8 mouse cellular contexts compared by ENCODE assay signal in genomic region chr10:43722711-43723614, GRCm38 (mm10).
DNase-seq lines count a peak whose midpoint lies in the region; ATAC-seq and TF ChIP-seq lines count a peak whose summit lies in the region.

No protein-coding gene starts in this region.

- H3K9me3 ChIP-seq in forebrain, embryonic 11.5 days (ENCODE audit: control insufficient read depth, low read length), result no peaks in the 10 kb centered on the region
- no peaks in the 10 kb centered on the region for H3K9me3 ChIP-seq in lung, embryonic 15.5 days

- TF ChIP-seq POLR2A in thymus, adult 2 months (IDR thresholded peaks at IDR 0.05; ENCODE audit: control insufficient read depth, extremely low read depth, insufficient read depth, low read length, poor library complexity), result no peak
- TF ChIP-seq POLR2A in kidney, adult 2 months (IDR thresholded peaks at IDR 0.05; ENCODE audit: low read depth, low read length), result no peak

- peak overlapping the region; percentile 59; the same call in 1 of the 2 replicates for H3K27ac ChIP-seq in thymus, adult 2 months (ENCODE audit: control insufficient read depth, insufficient read depth, low read length)
- no peak overlapping the region for H3K27ac ChIP-seq in forebrain, embryonic 11.5 days (ENCODE audit: low read depth, low read length)
- H3K27ac ChIP-seq in kidney, adult 2 months (ENCODE audit: insufficient read depth, low read depth, low read length), result peak overlapping the region; percentile 92
- H3K27ac ChIP-seq in lung, embryonic 15.5 days, result peak overlapping the region; percentile 84

- peaks cover 14% of the 10 kb centered on the region for H3K4me1 ChIP-seq in thymus, adult 2 months (replicated peaks; ENCODE audit: control insufficient read depth, insufficient read depth, low read length)
- H3K4me1 ChIP-seq in forebrain, embryonic 11.5 days (replicated peaks; ENCODE audit: control insufficient read depth, insufficient read depth, low read length), result peaks cover 3% of the 10 kb centered on the region; the same call in 1 of the 2 replicates
- H3K4me1 ChIP-seq in kidney, adult 2 months (ENCODE audit: control insufficient read depth, insufficient read depth, low read length), result no peaks in the 10 kb centered on the region; the same call in 1 of the 2 replicates
- H3K4me1 ChIP-seq in lung, embryonic 15.5 days, result peaks cover 26% of the 10 kb centered on the region

- 21% methylated on average over 23 of the region's 23 CpGs for WGBS in thymus, adult 2 months
- 3% methylated on average over 23 of the region's 23 CpGs for WGBS in forebrain, embryonic 11.5 days
- 11% methylated on average over 23 of the region's 23 CpGs for WGBS in kidney, adult 2 months
- 2% methylated on average over 23 of the region's 23 CpGs for WGBS in lung, embryonic 15.5 days

- H3K27me3 ChIP-seq in thymus, adult 2 months (ENCODE audit: control insufficient read depth, insufficient read depth, low read length), result no peaks in the 10 kb centered on the region
- no peaks in the 10 kb centered on the region for H3K27me3 ChIP-seq in forebrain, embryonic 11.5 days (ENCODE audit: control insufficient read depth, insufficient read depth, low read length)
- no peaks in the 10 kb centered on the region for H3K27me3 ChIP-seq in kidney, adult 2 months (replicated peaks; ENCODE audit: control insufficient read depth, insufficient read depth, low read length)
- no peaks in the 10 kb centered on the region for H3K27me3 ChIP-seq in lung, embryonic 15.5 days

- no peaks in the 10 kb centered on the region for H3K36me3 ChIP-seq in thymus, adult 2 months (ENCODE audit: control insufficient read depth, insufficient read depth, low read length)
- no peaks in the 10 kb centered on the region for H3K36me3 ChIP-seq in forebrain, embryonic 11.5 days (ENCODE audit: control insufficient read depth, insufficient read depth, low read length)
- no peaks in the 10 kb centered on the region for H3K36me3 ChIP-seq in kidney, adult 2 months (ENCODE audit: control insufficient read depth, insufficient read depth, low read length)
- H3K36me3 ChIP-seq in lung, embryonic 15.5 days, result no peaks in the 10 kb centered on the region

- peak overlapping the region; percentile 26 for H3K4me3 ChIP-seq in thymus, adult 2 months (ENCODE audit: control insufficient read depth, insufficient read depth, low read length)
- peak overlapping the region; percentile 18 for H3K4me3 ChIP-seq in forebrain, embryonic 11.5 days (ENCODE audit: low read depth, low read length)
- H3K4me3 ChIP-seq in kidney, adult 2 months (ENCODE audit: insufficient read depth, low read depth, low read length), result peak overlapping the region; percentile 21
- H3K4me3 ChIP-seq in lung, embryonic 15.5 days, result peak overlapping the region; percentile 37

- peak; percentile 58 for ATAC-seq in forebrain, embryonic 11.5 days (replicated peaks; ENCODE audit: low FRiP score)
- peak; percentile 63; the same call in 1 of the 2 replicates for ATAC-seq in lung, embryonic 15.5 days (ENCODE audit: borderline replicate concordance, extremely low read depth, low FRiP score, low TSS enrichment)

- no peak for TF ChIP-seq CTCF in thymus, adult 2 months (IDR thresholded peaks at IDR 0.05; ENCODE audit: borderline replicate concordance, control insufficient read depth, extremely low read depth, insufficient read depth, low read length, poor library complexity)
- TF ChIP-seq CTCF in kidney, adult 2 months (conservative IDR thresholded peaks at IDR 0.05; ENCODE audit: insufficient read depth, insufficient read length, low read depth, low read length), result no peak

- peak overlapping the region; percentile 51 for H3K4me2 ChIP-seq in forebrain, embryonic 11.5 days (ENCODE audit: low read depth, low read length, severe bottlenecking)
- peak overlapping the region; percentile 72 for H3K4me2 ChIP-seq in lung, embryonic 15.5 days

- DNase-seq in thymus, adult 2 months, result no peak
- no peak for DNase-seq in thymus, adult 18-20 months
- peak; percentile 65 for DNase-seq in forebrain, embryonic 11.5 days (ENCODE audit: low spot score)
- DNase-seq in kidney, adult 2 months, result peak; percentile 83
- DNase-seq in ovary, adult 18-20 months (ENCODE audit: low spot score), result peak; percentile 15
- DNase-seq in right cerebral cortex, postnatal 25 days, result no peak
- no peak for DNase-seq in gastrocnemius, adult 18-20 months (ENCODE audit: low spot score)

- H3K9ac ChIP-seq in forebrain, embryonic 11.5 days (ENCODE audit: low read length), result peak overlapping the region; percentile 24
- H3K9ac ChIP-seq in lung, embryonic 15.5 days, result peak overlapping the region; percentile 34; the same call in 1 of the 2 replicates

Comparison
In these comparisons a context has a peak if more than half of its experiments do, and no peak if none do; other contexts are left out.
1. DNase-seq: peak in forebrain, embryonic 11.5 days (single experiment), kidney, adult 2 months (single experiment) and ovary, adult 18-20 months (single experiment); none in thymus, adult 2 months (single experiment), thymus, adult 18-20 months (0 of 2), right cerebral cortex, postnatal 25 days (single experiment) and gastrocnemius, adult 18-20 months (single experiment).
2. Peak in every context shown above with its lines, with median percentiles within 50 percentile points of each other: H3K4me3 ChIP-seq.